Mouse (Mus musculus): ENCODE data around the gene Gm19935.

Gm19935 gene

DNA sequence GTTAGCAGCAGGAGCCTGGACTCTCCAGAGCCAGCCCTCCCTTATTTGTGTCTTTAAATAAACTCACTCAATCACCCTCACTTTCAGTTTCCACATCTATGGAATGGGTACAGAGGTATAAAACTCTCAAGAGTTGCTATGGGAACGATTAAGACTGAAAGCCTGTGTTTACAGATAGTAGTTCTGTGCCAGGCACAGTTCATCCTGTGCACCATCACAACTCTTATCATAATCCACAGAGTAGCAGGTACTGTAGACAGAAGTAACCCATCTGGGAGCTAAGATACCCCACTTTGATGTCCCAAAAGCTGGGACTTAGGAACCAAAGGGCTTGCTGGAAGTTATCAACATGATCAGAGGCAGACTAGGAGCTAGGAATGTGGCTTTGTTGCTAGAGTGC lies 12.6 kb upstream of the Gm19935 start:
- DNase-seq (ENCODE audit: low spot score) = no peak

DNA sequence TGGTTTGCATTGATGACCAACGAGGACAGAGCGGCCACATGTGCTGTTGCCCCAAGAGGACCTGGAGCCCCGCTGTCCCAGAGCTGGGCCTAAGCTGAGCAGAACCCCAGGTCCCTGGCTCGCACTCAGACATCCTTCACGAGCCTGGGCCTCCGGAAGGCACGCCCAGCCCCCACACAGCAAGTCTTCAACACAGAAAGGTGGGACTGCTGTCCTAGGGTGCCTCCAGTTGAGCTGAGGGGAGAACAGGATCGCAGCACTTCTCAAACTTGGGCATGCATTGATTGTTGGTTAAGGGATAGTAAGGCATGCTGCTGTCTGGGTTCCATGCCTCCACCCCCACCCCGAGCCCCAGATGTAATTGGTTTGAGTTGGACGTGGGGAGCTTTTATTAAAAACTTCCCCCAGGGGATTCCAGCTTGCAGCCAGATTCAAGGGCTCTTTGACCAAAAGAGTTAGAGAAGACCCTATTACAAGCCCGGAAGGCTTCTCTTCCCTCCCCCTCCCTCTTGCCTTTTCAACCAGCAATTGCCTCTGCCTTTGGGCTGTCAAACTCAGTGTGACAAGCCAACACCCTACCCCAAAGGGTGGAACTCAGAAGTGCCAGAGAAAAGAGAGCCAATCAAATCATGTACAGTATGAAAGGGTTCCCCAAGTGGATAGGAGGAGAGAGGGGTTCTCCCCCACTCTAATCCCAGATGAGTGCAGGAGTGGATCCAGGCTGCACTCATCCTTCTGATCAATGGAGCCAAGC lies 12.0 kb upstream of the Gm19935 start:
- DNase-seq (ENCODE audit: low spot score) = no peak

DNA sequence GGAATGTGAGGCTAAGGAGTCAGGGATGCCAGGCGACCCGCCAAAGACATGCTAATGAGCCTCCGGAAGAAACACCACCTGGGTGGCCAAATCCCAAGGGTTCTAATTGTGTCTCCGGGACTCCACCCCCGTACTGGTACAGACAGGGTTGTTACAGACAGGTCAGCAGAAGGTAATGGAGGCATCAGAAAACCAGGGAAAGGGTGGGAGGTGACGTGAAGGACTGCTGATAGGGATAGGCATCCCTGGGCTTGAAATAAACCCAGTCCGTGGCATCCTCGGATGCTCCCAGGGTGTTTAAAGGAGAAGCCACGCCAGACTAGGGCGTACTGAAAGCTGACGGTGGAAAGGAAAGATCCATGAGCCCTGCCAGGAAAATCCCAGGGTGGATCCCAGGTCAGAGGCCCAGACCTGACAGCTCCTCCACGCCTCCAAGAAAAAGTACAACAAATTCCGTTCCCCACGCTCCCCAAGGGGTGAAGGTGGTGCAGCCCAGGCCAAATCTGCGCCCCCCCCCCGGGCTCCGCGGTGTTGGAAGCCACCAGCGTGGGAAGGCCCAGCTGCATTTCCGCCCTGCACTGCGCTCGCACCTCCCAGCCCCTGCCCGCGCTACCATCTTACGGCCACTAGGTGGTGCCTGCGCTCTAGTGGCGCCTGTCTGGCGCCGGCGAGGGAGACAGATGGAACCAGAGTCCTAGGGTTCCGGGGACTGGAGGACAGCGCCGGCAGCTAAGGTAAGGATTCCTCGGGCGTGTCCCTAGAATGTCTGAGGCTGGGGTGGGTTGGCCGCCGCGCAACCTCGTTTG lies 11.2 kb upstream of the Gm19935 start, which contains the start of gene Chd9:
Chd9 (plus strand) TSS at position 172 of the 806 bp plus-strand sequence.
- DNase-seq (ENCODE audit: low spot score) = peak; percentile 98

DNA sequence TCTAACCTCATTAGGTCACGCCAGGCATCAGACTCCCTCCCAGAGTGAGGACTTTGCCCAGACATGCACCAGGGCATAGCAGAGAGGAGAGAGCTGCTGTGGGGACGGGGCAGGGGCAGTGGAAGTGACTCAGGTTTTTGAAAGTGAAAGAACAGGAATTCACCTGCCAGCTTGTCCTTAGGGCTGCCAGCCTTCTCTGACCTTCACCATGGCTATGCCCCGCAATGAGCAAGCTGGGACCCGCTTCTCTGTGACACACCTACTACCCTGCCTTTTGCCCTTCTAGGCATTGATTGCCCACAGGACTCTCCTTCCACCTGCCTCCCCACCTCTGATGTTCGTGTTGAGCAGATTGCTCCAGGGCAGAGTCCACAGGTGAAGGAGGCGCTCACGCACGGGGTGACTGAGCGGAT lies 8.3 kb upstream of the Gm19935 start:
- peak; percentile 42 for DNase-seq (ENCODE audit: low spot score)

DNA sequence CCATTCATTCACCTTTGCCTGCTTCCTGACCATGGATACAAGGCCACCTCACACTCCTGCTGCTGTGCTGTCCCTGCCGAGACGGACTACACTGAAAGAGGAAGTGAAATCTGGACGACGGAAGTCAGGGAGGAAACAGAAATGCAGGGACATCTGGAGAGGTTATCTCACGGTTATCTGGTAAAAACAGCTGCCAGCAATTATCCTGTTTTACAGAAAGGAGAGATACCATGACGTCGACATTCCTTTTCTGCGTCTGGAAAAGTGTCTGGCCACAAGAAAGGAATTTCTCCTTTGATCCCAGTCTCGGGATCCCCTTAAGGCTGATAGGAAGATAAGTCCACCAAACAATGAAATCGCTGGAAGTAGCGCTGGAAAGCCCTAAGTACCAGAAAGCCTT lies 5.2 kb upstream of the Gm19935 start:
- no peak for DNase-seq (ENCODE audit: low spot score)

DNA sequence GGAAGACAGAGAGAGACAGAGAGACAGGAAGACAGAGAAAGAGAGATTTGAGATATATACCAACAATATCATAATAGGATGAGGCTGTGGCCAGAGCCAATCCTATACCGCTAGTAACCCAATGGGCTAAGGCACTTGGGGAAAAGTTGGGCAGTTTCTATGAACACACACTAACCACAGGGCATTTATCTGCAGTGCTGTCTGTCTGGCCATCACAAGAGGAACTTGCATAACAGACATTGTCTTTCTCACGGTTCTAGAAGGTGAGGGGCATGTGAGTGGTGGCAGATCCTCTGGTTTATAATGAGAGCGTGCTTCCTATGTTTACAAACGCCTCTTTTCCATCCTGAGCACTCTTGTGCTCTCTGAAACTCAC lies 3.1 kb upstream of the Gm19935 start:
- no peak for DNase-seq (ENCODE audit: low spot score)

DNA sequence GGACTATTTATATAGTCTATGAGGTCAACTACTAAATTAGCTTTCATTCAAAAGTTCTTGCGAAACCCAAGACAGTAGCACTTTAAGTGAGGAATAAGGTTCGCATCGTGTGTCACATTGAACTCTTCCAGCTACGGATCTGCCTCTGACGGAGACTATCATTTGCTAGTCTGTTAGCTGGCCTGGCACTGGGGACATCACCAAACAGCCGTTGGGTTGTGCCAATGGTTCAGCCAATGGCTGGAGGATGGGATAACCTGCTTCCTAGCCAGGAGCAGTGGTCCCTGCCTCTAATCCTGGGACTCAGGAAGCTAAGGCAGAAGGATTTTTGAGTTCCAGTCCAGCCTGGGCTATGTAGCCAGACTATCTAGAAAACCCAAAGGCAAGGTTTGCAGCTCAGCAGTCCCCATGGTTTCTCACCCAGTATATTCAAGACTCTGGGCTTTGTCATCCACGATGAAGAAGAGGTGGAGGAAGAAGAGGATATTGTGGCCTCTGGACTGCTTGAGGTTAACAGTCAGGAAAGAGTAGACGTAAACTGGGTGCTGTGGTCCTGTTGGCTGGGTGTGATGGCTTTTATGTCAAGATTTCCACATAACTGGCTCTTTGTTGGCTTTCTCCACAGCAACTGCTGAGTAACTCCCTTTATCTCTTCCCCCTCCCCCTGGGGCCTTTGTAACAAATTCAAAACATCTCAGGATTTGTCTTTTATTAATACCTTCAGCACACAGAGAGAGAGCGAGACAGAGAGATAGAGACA lies 2.5 kb upstream of the Gm19935 start:
- DNase-seq (ENCODE audit: low spot score) = no peak

DNA sequence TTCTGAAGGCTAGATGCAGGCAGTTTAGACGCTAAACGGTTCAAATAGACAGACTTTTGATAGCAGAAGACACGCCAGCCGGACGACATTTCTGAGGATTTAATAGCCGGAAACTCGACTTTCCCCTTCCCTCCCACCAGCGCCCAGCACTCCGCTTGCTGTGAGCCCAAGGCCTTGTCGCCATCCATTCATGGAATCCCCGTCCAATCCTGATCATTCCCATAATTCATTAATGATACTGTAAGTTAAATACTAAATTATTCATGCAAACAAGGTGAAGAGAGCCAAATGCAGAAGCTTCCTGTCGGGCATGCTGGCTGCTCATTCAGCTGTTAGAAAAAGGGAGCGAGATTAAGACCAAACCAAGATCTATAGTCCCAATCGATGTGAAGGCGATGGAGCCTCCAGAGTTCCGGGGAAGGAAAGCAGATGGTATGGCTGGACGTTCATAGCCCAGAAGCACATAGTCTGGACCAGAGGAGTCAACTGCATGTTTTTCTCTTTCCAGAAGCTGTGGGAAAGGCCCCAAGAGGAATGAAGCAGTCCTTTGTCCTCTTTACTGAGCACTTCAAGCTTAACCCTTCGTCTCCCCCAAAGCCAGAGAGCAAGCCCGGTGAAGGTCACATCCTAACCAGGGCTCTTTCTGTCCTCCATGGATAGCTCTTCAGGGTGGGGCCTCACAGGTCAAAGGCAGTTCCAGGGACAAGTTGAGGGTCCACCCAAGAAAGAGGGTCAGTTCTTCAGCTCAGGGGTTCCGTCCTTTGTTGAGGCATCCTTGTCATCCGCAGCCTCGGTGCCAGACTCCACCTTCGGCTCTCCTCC lies 921 bp downstream of the Gm19935 start:
- DNase-seq (ENCODE audit: low spot score) = no peak

DNA sequence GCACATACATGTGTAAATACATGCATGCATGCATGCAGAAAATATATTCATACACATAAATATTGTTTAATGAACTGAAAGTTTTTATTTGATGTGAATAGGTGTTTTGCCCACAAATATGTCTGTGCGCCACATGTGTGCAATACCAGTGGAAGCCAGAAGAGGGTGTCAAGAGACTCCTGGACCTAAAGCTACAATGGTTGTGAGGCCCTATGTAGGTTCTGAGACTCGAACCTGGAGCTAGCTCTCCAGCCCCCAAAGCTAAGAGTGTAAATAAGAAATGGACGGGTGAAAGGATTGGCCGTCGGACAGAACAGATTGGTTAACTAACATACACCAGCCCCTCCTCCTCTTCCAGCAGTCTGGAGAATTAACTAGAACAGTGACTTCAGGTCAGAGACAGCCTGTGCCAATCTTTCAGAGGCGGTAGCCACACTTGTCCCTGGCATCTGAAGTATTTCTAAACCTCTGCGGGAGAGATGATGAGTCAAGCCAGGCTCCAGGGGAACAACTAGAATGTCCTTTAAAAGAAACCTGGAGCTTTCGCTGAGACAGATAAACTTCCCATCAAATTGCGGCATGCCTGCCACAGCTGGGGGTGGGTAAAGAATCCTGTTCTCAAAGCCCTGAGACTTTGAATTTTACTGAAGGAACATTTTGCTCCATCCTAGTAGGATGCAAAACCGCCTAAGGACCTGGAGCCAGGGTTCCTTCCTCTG lies 3.4 kb downstream of the Gm19935 start:
- no peak for DNase-seq (ENCODE audit: low spot score)

DNA sequence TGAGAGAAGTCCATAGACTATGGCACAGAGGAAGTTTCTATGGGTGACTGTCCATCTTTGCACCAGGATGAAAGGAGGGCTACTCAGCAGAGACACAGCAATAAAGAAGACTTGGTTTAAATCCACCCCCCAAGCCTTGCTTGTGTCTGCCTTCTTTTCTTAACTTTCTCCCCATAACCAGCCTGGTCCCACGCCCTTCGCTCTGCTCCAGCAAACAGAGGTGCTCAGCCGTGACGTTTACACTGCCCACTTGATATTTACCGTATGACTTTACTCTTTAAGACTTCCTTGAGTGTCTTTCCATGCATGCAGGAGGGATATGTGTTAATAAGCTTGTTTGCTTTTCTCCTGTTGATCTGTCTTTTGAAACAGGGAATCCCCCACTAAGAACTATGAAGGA lies 17.7 kb downstream of the Gm19935 start:
- no peak for DNase-seq (ENCODE audit: low spot score)

DNA sequence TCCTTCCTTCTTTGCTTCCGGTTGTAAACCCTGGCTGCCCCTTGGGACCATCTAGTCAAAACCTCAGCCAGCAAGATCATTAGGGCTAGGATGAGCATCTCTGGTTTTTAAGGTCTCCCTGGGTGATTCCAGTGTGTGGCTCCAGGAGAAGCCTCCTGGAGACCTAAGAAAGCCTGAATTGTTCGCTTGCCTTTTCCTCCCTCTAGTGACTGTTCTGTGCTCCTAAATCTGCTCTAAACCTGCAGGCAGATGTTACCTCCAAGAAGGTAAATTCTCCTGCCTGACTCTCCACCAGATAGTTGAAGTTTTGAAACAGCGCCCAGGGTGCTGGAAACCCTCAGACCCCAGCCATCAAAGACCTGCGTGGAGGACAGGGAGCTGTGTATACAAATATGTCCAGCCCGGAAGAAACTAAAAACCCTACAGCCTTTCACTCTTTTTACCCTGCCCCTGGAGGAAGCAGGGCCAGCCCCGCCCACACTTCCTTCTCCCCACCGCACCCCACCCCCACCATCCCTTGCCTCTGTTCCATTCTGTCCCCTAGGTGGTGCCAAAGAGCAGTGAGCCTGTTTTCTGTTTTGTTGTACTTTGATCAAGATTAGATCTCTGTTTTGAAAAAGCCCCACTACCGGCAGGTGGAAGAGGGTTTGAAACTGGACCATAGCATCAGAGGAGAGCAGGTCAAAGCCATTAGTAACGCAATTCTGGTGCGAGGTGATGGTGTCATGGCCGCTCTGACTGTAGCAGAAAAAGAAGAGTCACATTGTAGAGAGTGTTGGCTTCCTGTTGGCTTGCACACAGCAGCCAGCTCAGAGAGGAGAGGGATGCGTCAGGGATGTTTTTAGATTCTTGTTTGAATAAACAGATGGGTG lies 22.0 kb downstream of the Gm19935 start:
- peak; percentile 61 for DNase-seq (ENCODE audit: low spot score)

DNA sequence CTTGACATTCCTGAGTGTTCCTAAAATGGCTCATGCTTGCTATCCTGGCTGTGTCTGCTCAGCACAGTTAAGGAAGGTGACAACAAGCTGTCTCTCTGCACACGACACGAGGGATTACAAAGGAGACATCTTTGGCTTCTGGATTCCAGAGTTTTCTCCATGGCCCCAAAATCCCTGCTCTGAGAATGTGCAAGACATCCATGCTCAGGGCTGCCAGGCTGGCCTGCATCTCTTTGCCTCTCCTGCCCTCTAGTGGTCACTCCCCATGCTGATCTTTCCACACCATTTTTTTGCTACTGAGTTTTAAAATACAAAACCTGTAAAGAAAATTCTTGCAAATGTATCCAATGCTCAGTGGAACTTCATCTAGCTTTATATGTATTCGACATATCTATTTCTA lies 23.5 kb downstream of the Gm19935 start:
- peak; percentile 75 for DNase-seq (ENCODE audit: low spot score)

DNA sequence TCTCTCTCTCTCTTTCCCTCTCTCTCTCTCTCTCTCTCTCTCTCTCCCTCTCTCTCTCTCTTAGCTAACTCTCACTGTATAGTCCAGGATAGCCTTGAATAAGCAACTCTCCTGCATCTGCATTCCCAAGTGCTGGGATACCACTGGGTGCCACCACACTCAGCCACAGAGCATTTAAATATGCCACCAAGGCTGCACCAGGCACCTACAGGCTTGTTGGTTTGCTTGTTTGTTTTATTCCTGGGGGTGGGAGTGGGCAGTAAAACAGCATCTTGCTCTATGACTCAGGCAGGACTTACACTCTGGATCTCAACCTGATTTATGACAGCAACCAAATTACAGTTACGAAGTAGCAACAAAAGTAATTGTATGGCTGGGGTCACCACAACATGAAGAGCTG lies 25.6 kb downstream of the Gm19935 start:
- DNase-seq (ENCODE audit: low spot score) = no peak

DNA sequence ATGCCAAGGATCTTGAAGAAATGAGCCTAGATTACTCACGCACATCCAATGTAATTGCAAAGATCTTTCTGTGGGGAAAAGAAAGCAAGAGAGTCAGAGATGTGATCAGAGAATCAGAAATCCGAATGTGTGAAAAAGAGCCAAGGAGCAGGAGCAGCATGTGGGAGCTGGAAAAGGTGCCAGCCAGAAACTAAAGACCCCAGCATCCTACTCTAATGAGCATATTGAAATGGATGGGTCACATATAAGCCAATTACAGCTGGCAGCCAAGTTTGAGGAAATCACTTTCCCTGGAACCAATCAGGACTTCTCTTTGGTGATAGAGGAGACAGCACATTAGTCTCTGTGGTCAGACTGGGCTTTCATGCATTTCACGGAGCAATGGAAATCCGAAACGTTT lies 47.4 kb downstream of the Gm19935 start:
- DNase-seq (ENCODE audit: low spot score) = no peak

All from urinary bladder, postnatal 25 days (tissue).